Mouse (Mus musculus) bone marrow macrophage, adult 2 months (primary cell): Measurements from ENCODE around the gene Kat2a.

Experiments
- CTCF ChIP-seq: IDR thresholded peaks from 2 replicates; pipeline ENCODE4 v1.5.1; 2012; ENCODE audit warnings: low read depth, mild to moderate bottlenecking, low read length, moderate library complexity
- POLR2A ChIP-seq: IDR thresholded peaks from 2 replicates; pipeline ENCODE4 v1.6.1; 2012; ENCODE audit warnings: mild to moderate bottlenecking, low read depth, low read length, borderline replicate concordance

- no peak for TF ChIP-seq POLR2A
- no peak for TF ChIP-seq CTCF
Measured at GRCm38 (mm10) chr11:100713174-100713573, 909 bp upstream of the Kat2a start.
